Mouse (Mus musculus) MEL (cell line): ENCODE results near the gene Aplp1. TPM values are rescaled to one million over a fixed set of nuclear protein-coding genes. Genes with fewer than 3 reads are reported as not detected.
A peak's percentile ranks its signal among the peaks of the same experiment; 100 is the strongest.

Experiments used
- DNase-seq: peaks from one replicate; pipeline ENCODE4 v3.0.0; 2011; ENCODE audit warnings: low read depth, low spot score
- H3K27ac ChIP-seq: 2 replicates; pipeline ENCODE4 v1.5.1; 2012; ENCODE audit warnings: low read depth, mild to moderate bottlenecking, control low read depth, low read length, moderate library complexity; ENCODE audit not compliant: control insufficient read depth
- H3K27me3 ChIP-seq, 2 experiments: fragments of 150-350 bp in 1 of 2; sonication (generic) in 1 of 2; 2 replicates each; pipeline ENCODE4 v1.6.1; 2012; ENCODE audit warnings: low read length in 2 of 2, mild to moderate bottlenecking in 2 of 2, improper control_type of control experiment in 1 of 2, moderate library complexity in 1 of 2; ENCODE audit not compliant: insufficient read depth in 2 of 2, control insufficient read depth in 1 of 2
- H3K36me3 ChIP-seq, 2 experiments: 2 replicates each; pipeline ENCODE4 v1.6.1; 2012 to 2014; ENCODE audit warnings: low read length in 2 of 2, improper control_type of control experiment in 1 of 2, inconsistent platforms in 1 of 2, mild to moderate bottlenecking in 1 of 2; ENCODE audit not compliant: insufficient read depth in 2 of 2, control insufficient read depth in 1 of 2
- H3K4me1 ChIP-seq, 2 experiments: fragments of 150-350 bp in 1 of 2; sonication (generic) in 1 of 2; 2 replicates each; pipeline ENCODE4 v1.6.1; 2012; ENCODE audit warnings: low read length in 2 of 2, improper control_type of control experiment in 1 of 2, mild to moderate bottlenecking in 1 of 2; ENCODE audit not compliant: insufficient read depth in 2 of 2, control insufficient read depth in 1 of 2
- H3K4me3 ChIP-seq, 2 experiments: fragments of 150-350 bp in 1 of 2; sonication (generic) in 1 of 2; 2 replicates each; pipeline ENCODE4 v1.5.1; 2012; ENCODE audit warnings: low read depth in 2 of 2, low read length in 2 of 2, mild to moderate bottlenecking in 2 of 2, moderate library complexity in 2 of 2, control low read depth in 1 of 2, improper control_type of control experiment in 1 of 2; ENCODE audit not compliant: control insufficient read depth in 1 of 2, insufficient read depth in 1 of 2
- H3K79me2 ChIP-seq: 2 replicates; pipeline ENCODE4 v1.6.1; 2012; ENCODE audit warnings: mild to moderate bottlenecking, low read length, moderate library complexity; ENCODE audit not compliant: control insufficient read depth, poor library complexity, insufficient read depth
- H3K9ac ChIP-seq: 2 replicates; pipeline ENCODE4 v1.6.1; 2012; ENCODE audit warnings: low read depth, mild to moderate bottlenecking, control low read depth, low read length, moderate library complexity; ENCODE audit not compliant: control insufficient read depth, poor library complexity, severe bottlenecking
- H3K9me3 ChIP-seq: fragments of 150-350 bp; sonication (generic); replicated peaks from 2 replicates; pipeline ENCODE4 v1.6.1; 2012; ENCODE audit warnings: mild to moderate bottlenecking, low read length, improper control_type of control experiment, moderate library complexity; ENCODE audit not compliant: insufficient read depth
- CHD1 ChIP-seq: IDR thresholded peaks from 2 replicates; pipeline ENCODE4 v1.6.1; 2012; ENCODE audit warnings: low read depth, mild to moderate bottlenecking, inconsistent platforms, low read length, improper control_type of control experiment
- CHD2 ChIP-seq: IDR thresholded peaks from 2 replicates; pipeline ENCODE4 v1.6.1; 2011; ENCODE audit warnings: low read length, improper control_type of control experiment
- CTCF ChIP-seq, 3 experiments: IDR thresholded peaks in 2 of 3; conservative IDR thresholded peaks in 1 of 3; 2 replicates each; pipeline ENCODE4 v1.5.1; 2011 to 2012; ENCODE audit warnings: low read length in 3 of 3, low read depth in 2 of 3, mild to moderate bottlenecking in 2 of 3, improper control_type of control experiment in 1 of 3, inconsistent platforms in 1 of 3, mixed read lengths in 1 of 3, moderate library complexity in 1 of 3; ENCODE audit not compliant: control insufficient read depth in 1 of 3, insufficient read depth in 1 of 3, poor library complexity in 1 of 3, severe bottlenecking in 1 of 3
- ELF1 ChIP-seq: IDR thresholded peaks from 2 replicates; pipeline ENCODE4 v1.6.1; 2014; ENCODE audit warnings: low read depth, mild to moderate bottlenecking, inconsistent platforms, low read length, improper control_type of control experiment, moderate library complexity
- EP300 ChIP-seq, 2 experiments: IDR thresholded peaks; 2 replicates each; pipeline ENCODE4 v1.6.1; 2011; ENCODE audit warnings: improper control_type of control experiment in 2 of 2, low read length in 2 of 2, low read depth in 1 of 2, mild to moderate bottlenecking in 1 of 2
- ETS1 ChIP-seq: IDR thresholded peaks from 2 replicates; pipeline ENCODE4 v1.6.1; 2012; ENCODE audit warnings: low read depth, mild to moderate bottlenecking, inconsistent platforms, low read length, improper control_type of control experiment, moderate library complexity
- GABPA ChIP-seq: IDR thresholded peaks from 2 replicates; pipeline ENCODE4 v1.6.1; 2012; ENCODE audit warnings: low read depth, mild to moderate bottlenecking, inconsistent platforms, low read length, improper control_type of control experiment, moderate library complexity
- GATA1 ChIP-seq: IDR thresholded peaks from 2 replicates; pipeline ENCODE4 v1.6.1; 2011; ENCODE audit warnings: low read depth, low read length, improper control_type of control experiment
- HCFC1 ChIP-seq: IDR thresholded peaks from 2 replicates; pipeline ENCODE4 v1.6.1; 2012; ENCODE audit warnings: low read depth, mild to moderate bottlenecking, inconsistent platforms, low read length, improper control_type of control experiment, moderate library complexity
- KAT2A ChIP-seq: conservative IDR thresholded peaks from 2 replicates; pipeline ENCODE4 v1.6.1; 2012; ENCODE audit warnings: low read depth, low read length, improper control_type of control experiment, inconsistent platforms
- MAX ChIP-seq: IDR thresholded peaks from 2 replicates; pipeline ENCODE4 v1.6.1; 2011; ENCODE audit warnings: low read length, improper control_type of control experiment
- MAZ ChIP-seq: IDR thresholded peaks from 2 replicates; pipeline ENCODE4 v1.6.1; 2012; ENCODE audit warnings: low read depth, mild to moderate bottlenecking, inconsistent platforms, low read length, improper control_type of control experiment
- MYB ChIP-seq: IDR thresholded peaks from 2 replicates; pipeline ENCODE4 v1.6.1; 2011; ENCODE audit warnings: mild to moderate bottlenecking, low read depth, low read length, improper control_type of control experiment
- MYC ChIP-seq: IDR thresholded peaks from 2 replicates; pipeline ENCODE4 v1.6.1; 2011; ENCODE audit warnings: low read depth, mild to moderate bottlenecking, low read length, improper control_type of control experiment, moderate library complexity
- NELFE ChIP-seq: IDR thresholded peaks from 2 replicates; pipeline ENCODE4 v1.6.1; 2011; ENCODE audit warnings: low read depth, low read length, improper control_type of control experiment
- POLR2A ChIP-seq, 2 experiments: IDR thresholded peaks; 2 replicates each; pipeline ENCODE4 v1.6.1; 2011 to 2012; ENCODE audit warnings: low read length in 2 of 2, mild to moderate bottlenecking in 2 of 2, control low read depth in 1 of 2, improper control_type of control experiment in 1 of 2, low read depth in 1 of 2, moderate library complexity in 1 of 2; ENCODE audit not compliant: control insufficient read depth in 1 of 2, insufficient read depth in 1 of 2, poor library complexity in 1 of 2
- POLR2AphosphoS2 ChIP-seq: IDR thresholded peaks from 2 replicates; pipeline ENCODE4 v1.6.1; 2011; ENCODE audit warnings: low read length, improper control_type of control experiment
- RAD21 ChIP-seq: IDR thresholded peaks from 2 replicates; pipeline ENCODE4 v1.6.1; 2011; ENCODE audit warnings: mild to moderate bottlenecking, low read depth, low read length, improper control_type of control experiment
- SIN3A ChIP-seq: IDR thresholded peaks from 2 replicates; pipeline ENCODE4 v1.6.1; 2012; ENCODE audit warnings: low read length, improper control_type of control experiment, inconsistent platforms
- TAL1 ChIP-seq: IDR thresholded peaks from 2 replicates; pipeline ENCODE4 v1.6.1; 2012; ENCODE audit warnings: mild to moderate bottlenecking, inconsistent platforms, low read length, moderate library complexity, mixed read lengths
- ZMIZ1 ChIP-seq: IDR thresholded peaks from 2 replicates; pipeline ENCODE4 v1.6.1; 2012; ENCODE audit warnings: low read depth, mild to moderate bottlenecking, inconsistent platforms, low read length, improper control_type of control experiment, moderate library complexity
- polyA plus RNA-seq, 2 experiments: library from polyadenylated mRNA; stranded (reverse) in 1 of 2; unstranded in 1 of 2; fragments of >175 nt in 1 of 2; fragments of >200 nt in 1 of 2; gene quantifications; 2 replicates each; pipeline versions ENCODE4 v1.2.1 to v1.2.4; 2012; ENCODE audit warnings: low replicate concordance in 2 of 2, low read depth in 1 of 2; ENCODE audit not compliant: insufficient read length in 2 of 2, insufficient read depth in 1 of 2, missing spikeins in 1 of 2
- total RNA-seq: library from RNA; depleted of rRNA; stranded (reverse); fragments of 300-350 nt; gene quantifications from 2 replicates; pipeline ENCODE4 v1.2.3, GENCODE M21; 2012

The Aplp1 gene
- total and polyA plus RNA-seq, 3 experiments = 1.9 to 7.1 TPM; not detected in 1

DNA sequence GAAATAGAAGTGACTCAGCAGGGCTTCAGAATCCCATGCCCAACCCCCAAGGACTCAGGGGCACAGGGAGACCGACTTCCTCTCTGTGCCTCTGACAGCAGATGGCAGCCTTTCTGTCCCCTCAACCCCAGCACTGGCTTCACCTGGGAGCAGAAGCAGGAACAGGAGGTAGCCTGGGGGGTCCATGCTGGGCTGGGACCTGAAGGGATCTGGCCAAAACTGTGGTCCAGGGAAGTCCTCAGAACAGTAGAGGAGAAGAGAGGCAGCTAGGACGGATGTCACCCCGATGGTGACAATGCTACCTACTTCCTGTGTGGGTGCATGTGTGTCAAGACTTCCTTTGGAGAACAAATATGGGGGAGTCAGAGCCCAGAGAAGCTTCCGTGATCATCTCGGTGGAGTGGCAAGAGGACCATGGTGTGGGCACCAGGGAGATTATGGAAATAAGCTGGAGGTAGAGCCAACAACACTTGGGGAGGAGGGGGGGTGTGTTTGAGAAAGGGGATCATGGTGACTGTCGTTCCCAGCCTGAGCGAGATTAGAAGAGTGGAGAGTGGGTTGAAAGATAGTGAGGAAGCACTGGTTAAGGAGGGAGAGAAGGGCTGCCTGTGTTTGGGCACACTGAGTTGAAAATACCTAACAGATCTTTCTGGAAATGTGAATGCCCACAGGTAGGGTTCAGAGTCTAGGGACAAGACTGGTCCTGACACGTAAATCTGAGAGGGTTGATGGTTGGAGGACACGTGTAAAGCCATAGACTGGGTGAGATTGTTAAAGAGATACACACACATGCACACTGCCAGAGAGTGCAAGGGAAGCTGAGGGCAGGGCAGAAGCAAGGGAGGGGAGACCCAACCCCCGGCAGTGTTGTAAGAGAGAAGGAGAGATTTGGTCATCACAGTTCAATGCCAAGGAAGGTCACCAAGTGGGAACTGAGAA, 25.5 kb downstream of the Aplp1 start, which contains the start of gene Hcst:
TSS of gene Hcst (minus strand) at position 294 of the 939 bp plus-strand sequence.
- DNase-seq = peak; percentile 90
- H3K4me3 ChIP-seq = peak within 1 kb of the TSS; percentile 75 to 77
- peak within 1 kb of the TSS; percentile 73 for H3K9ac ChIP-seq
- peaks cover 1 to 19% of the 10 kb centered on the region in 2 experiments; a peak in 2 of 4 replicates for H3K36me3 ChIP-seq
- peaks cover 0 to 28% of the 10 kb centered on the region in 2 experiments; a peak in 3 of 4 replicates for H3K4me1 ChIP-seq
- H3K79me2 ChIP-seq = peaks cover 21% of the 10 kb centered on the region
- H3K27ac ChIP-seq = peak within 1 kb of the TSS; percentile 92
- 0 out of 2 replicates have a peak, but pooled peaks have one; percentile 27 for TF ChIP-seq GATA1
- peak; percentile 72 for TF ChIP-seq SIN3A
- TF ChIP-seq RAD21 = no peak
- 0 out of 2 replicates have a peak, but pooled peaks have one; percentile 48 for TF ChIP-seq CHD1
- peak in 2 of 3 experiments; percentile 46 to 47; a peak in 3 of 6 replicates for TF ChIP-seq CTCF (IDR thresholded peaks at IDR 0.05 in 2 of 3, conservative IDR thresholded peaks at IDR 0.05 in 1 of 3; ENCODE audit: control insufficient read depth in 1 of 3, insufficient read depth in 1 of 3, low read depth in 2 of 3, low read length in 3 of 3, poor library complexity in 1 of 3, severe bottlenecking in 1 of 3)
- no peak for TF ChIP-seq KAT2A
- 0 out of 2 replicates have a peak, but pooled peaks have one; percentile 63 for TF ChIP-seq GABPA
- TF ChIP-seq NELFE = peak; percentile 74
- TF ChIP-seq MAX = no peak; the same call in 1 of the 2 replicates
- peak; percentile 34 to 65 for TF ChIP-seq EP300 (IDR thresholded peaks at IDR 0.05; ENCODE audit: low read depth in 1 of 2, low read length in 2 of 2)
- peak; percentile 57; the same call in 1 of the 2 replicates for TF ChIP-seq MAZ
- no peak for TF ChIP-seq TAL1
- peak; percentile 59 for TF ChIP-seq ELF1
- no peak for TF ChIP-seq MYB
- TF ChIP-seq ETS1 = peak; percentile 66
- peak; percentile 60; the same call in 1 of the 2 replicates for TF ChIP-seq POLR2AphosphoS2
- TF ChIP-seq MYC = peak; percentile 33
- peak; percentile 55 for TF ChIP-seq CHD2
- TF ChIP-seq HCFC1 = peak; percentile 67
- TF ChIP-seq POLR2A (IDR thresholded peaks at IDR 0.05; ENCODE audit: control insufficient read depth in 1 of 2, insufficient read depth in 1 of 2, low read depth in 1 of 2, low read length in 2 of 2, poor library complexity in 1 of 2) = peak; percentile 62 to 67
- peak; percentile 63; the same call in 1 of the 2 replicates for TF ChIP-seq ZMIZ1
- H3K9me3 ChIP-seq = no peaks in the 10 kb centered on the region
- no peaks in the 10 kb centered on the region for H3K27me3 ChIP-seq
